Mouse (Mus musculus): ENCODE data around the gene Mcl1. TPM values are rescaled to one million over a fixed set of nuclear protein-coding genes. Genes with fewer than 3 reads are reported as not detected.
"Not testable (repeated sequence)": the region's sequence is repeated elsewhere in the genome, so short reads cannot be mapped to it uniquely, and the experiment has no call there.

Mcl1 gene
- total RNA-seq, 4 experiments from 2014 or later, result 177 to 189 (median 179) TPM

DNA sequence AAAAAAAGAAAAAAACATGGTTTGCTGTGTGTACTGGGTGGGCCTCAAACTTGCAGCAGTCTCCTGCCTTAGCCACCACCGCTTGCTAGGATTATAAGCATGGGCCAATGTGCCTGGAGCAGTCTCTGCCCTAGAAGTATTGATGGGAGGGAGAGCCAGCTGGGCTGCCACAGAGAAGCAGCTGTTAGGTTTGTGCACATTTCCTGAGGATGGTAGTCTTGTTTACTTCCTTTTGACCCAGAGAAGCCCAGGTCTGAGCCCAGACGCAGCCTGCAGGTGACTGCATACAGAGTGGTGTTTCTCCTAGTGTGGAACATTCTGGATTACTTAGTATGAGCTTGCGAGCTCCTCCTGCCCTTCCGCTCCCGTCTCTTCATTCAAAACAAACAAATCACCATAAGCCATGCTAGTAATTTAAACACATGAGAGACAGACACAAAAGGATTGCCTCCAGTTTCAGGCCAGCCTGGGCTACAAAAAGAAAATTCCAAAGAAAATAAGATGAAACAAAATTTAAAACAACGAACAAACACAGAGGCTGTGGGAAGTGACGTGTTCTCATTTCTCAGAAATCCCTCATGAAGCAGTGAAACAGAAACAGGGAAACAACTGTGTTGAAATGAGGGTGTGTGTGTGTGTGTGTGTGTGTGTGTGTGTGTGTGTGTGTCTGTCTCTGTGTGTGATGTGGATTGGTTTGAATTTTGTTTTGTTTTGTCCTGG is 10.2 kb downstream of the Mcl1 start:
- no peak for DNase-seq

DNA sequence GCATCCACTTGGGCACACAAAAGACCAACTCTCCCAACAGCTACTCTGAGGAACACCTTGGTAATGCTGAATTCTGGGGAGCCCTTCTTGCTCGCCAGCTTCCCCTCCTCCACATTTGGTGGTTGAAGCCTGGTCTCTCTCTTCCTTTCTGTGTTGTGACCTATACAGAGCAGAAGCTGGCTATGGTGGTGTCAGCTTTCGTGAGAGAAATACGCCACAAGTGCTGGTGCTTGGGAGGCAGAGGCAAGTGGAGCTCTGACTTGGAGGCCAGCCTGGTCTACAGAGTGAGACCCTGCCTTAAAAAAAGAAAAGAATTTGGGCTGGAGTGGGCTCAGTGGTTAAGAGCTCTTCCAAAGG is 10.7 kb downstream of the Mcl1 start:
- no peak for DNase-seq

DNA sequence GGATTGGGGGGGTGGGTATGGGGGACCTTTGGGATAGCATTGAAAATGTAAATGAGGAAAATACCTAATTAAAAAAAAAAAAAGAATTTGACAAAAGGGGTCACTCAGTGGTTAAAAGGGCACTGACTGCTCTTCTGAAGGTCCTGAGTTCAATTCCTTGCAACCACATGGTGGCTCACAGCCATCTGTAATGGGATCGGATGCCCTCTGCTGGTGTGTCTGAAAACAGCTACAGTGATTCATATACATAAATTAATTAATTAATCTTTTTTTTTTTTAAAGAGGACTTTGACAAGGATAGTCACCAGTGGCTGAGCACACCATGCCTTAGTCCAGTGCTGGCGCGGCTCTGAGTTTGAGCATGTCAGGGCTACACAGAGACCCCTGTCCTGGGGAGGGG is 11.8 kb downstream of the Mcl1 start:
- DNase-seq, result not testable (repeated sequence)

DNA sequence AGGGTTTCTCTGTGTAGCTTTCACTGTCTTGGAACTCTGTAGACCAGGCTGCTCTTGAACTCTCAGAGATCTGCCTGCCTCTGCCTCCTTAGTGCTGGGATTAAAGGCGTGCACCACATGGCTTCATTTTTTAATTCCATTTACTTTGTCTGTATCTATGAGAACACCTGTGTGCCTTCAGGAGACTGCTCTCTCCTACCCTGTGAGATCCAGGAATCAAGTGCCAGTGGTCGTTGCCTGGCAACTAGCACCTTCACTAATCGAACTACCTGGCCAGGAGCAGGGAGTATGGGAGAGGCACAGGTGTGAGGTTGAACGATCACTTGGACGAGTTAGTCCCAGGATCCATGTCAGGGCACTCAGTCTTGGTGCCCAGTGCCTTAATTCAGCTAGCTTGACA is 12.6 kb downstream of the Mcl1 start:
- no peak for DNase-seq

DNA sequence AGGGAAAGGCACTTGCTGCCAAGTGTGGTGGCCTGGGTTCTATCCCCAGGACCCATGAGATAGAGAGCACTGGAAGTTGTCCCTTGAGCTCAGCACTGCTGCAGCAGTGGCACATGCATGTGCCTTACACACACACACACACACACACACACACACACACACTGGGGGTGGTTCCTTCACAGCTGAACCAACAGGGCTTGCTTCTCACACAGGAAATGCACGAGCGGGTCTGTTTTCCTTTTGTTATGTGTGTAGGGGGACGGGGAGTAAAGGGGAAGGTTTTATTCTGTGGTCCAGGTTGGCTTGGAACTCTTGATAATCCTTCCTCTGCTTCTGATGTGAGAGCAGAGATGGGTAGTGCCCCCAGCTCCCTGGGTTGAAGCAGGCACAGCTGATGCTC is 13.9 kb downstream of the Mcl1 start:
- DNase-seq, result no peak

DNA sequence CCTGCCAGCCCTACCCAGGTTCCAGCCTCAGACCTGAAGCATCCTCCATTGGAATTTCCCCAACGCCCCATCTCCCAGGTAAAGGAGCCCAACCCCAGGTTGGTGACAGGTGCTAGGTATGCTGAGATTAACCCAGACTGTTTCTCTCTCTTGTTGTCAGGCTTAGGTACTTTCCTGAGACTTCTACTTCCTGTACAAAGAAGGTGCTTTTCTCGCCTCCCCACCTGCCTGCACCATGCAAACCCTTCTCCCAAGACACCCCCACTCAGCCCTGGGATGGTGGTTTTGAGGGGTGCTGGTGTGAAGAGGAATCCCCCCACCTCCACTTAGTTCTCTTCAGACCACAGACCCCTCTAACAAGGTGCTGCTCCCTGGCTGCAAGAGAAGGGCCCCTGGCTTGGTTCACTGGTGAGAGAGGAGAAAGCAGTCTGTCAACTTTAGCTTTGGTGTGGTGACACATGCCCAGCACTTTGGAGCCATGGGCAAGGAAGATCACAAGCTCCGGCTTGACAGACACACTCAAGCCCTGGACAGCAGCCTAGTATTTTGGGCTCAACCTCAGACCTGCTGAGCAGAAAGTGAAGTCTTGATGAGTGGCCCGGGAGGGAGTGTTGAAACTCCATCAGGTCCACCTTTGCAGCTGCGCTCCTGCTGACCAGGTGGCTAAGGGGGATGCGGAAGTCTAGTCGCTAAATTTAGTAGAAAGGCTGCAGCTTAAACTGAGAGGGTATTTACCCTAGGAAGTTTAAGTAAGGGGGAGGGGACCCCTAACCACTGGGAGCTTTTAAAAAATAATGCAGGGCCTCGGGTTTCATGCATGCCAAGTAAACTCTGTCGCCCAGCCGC is 14.5 kb downstream of the Mcl1 start:
- DNase-seq, result no peak

DNA sequence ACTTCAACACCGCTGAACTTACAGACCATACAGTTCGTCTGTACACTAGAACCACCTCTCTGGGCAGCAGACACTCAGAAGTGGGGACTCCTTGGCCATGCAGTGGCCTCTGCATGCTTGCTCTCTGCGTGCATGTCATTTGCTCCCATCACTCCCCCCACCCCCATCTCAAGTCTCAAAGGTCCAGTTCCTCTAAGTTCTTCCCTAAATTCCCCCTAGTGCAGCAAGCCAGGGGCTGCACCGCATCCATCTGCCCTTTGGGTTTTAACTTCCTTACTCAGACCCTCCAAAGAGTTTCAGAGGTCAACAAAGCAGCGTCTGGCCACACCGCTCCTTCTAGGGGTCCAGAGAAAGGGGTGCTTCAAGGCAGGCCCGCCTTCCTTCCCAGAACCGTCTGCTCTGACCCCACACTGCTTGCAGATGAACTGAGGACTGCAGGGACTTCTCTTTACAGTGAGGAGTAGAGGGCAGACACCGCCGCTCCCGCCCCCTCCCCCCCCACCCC is 15.2 kb downstream of the Mcl1 start:
- DNase-seq, result no peak

DNA sequence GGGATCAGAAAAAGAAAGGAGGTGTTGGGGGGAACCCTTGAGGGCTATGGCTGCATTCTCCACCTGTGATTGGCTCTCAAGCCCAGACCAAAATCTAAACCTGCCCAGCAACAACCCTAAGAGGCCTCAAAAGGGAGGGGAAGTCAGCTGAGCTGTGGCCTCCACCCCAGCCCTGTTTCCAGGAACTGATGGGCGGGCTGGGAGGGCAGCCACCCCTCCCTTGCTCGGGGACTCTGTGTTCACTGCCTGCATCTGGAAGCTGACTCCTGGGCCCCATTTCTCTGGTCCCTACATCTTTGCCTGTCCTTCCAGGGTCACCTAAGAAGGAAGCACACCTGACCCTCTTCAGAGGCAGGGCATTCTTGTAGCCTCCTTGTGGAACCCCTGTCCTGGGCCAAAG is 15.6 kb downstream of the Mcl1 start:
- peak; percentile 86 for DNase-seq

DNA sequence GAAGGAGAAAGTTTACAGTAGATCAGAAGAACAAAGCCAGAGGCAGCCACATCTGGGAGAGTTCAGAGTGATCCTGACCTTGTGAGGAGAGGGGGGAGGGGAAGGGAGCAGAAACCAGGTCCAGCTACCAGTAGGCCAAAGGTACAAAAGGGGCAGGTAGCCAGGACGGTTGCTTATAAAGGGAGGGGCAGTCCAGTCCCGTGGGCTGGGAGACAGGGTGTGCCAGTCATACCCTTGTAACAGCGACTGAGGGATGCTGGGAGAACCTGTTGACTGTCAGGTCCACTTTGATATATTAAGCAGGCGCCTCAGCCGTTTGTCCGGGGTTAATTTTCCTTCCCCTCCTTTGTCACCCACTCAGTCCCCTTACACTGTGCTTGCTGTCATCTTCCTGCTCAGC is 16.2 kb downstream of the Mcl1 start:
- no peak for DNase-seq

DNA sequence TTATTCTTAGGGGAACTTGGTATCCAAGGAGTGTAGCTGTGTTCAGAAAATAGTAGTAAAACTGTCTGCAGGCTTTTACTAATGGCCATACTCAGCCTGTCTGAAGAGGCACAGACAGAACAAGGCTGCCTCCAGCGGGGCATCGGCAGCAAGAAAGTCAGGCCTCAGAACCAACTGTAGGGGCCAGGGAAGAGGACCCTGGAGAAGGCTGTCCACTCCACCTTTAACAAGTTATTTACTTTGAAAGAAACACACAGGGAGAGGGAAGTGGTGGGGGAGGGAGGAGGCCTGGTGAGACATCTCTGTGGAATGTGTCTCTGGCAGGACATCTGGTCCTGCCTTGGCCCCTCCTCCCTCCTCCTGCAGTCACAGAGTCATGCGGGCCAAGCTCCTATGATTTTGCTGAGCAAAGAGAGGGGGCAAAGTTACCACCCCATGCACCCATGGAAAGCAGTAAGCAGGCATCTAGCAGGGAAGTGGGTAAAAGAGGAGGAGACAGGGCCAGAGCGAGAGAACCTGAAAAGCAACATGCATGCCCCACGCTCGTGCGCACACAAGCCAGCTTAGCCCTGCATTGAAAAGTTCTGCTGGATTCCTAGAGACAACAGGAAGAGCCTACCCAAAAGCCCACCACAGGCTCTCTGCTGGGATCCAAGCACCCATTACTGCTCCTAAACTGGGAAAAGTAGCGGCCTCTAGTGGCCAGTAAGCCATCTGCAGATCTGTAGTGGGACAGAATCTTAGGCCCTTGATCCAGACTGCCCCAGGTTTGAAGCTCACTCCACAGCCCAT is 16.9 kb downstream of the Mcl1 start:
- DNase-seq, result peak; percentile 85

DNA sequence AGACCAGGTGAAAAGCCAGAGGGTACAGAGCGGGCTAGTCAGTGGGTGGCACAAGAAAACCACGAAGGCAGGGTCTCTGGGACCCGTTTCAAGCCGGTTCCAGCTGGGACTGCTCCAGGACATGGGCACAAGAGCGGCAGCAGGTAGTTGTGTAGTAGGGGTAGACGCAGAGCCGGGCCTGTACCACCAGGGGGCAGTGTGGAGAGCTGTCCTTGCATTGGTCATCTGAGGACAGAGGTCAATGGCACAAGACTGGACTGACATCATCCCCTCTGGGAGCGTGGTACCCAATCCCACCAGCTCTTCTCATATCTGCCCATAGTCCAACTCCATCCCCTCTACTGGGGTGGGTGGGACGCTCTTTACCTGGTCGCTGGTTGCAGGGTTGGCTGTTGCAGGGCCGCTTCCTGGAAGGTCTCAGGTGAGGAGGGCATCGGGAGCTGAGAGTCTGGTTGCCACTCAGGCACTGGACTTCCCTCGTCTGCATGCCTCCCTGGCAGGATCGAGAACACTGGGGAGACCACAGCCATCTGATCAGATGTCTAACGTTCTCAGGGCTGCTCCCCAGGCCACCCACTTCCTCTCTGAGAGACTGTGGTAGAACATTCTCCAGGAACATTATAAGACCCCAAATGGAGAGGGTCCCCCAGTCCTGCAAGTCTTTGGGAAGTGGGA is 18.3 kb downstream of the Mcl1 start:
- DNase-seq, result peak; percentile 84

DNA sequence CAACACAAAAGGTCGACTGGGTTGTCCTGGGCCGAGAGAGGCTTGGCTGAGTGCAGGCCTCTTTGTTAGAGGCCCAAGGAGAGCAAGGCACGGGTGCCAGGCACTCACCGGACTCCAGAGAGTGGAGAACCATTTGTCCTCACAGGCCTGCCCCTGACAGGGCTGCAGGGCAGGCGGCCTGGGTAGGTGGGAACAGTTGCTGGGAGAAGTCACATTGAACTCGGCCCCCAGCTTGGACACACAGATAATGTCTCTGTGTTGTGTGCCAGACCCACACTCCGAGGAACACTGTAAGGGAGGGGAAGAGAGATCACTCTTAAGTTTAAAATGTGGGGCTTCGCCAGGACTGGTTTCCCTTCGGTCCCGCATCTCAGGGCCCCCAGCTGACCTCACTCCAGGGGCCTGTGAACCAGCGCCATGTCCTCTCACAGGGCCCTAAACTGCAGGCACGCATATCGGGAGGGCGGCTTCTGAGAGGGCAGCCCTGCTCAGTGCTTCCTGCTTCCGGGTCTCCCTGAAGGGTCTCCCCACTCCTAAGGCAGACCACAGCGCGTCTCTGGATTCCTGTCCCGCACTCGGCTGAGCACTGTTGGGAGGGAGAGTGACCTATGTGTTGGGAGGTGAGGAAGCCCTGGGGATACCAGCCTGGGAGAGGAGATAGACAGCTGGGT is 19.0 kb downstream of the Mcl1 start:
- DNase-seq, result no peak

DNA sequence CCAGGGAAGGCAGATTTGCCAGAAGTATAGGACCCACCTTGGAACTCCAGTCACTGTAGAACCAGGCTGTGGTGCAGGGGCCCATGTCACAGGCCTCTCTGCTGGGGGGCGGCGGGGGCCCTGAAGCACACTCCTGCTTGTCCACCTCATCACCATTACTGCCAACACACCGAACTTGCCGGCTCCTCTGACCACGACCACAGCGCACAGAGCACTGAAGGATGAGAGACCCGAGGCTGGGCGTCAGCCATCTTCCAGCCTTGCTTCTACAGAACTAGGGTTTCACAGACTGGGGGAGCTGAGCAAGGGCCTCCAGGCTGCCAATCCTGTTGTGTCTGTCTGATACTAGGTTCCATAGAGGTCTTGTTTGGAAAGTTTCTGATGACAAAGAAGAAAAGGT is 21.0 kb downstream of the Mcl1 start:
- no peak for DNase-seq

DNA sequence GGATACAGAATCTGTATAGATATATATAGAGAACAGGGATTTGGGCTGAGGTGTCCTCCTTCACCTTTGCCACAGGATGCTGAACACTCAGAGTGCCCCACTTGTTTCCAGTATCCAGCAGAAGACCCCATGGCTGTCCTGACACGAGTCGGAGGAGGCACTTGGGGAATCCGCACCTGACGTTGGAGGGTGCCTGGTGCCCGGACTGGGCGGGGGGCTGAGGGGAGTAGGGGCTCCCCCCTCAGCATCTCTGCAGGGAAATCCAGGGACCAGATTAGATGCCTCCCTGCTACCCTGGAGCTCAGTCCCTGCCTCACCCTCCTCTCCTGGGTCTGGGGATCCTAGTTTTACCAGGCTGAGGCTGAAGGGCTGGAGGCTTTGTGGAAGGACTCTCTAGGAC is 22.1 kb downstream of the Mcl1 start:
- DNase-seq, result no peak

DNA sequence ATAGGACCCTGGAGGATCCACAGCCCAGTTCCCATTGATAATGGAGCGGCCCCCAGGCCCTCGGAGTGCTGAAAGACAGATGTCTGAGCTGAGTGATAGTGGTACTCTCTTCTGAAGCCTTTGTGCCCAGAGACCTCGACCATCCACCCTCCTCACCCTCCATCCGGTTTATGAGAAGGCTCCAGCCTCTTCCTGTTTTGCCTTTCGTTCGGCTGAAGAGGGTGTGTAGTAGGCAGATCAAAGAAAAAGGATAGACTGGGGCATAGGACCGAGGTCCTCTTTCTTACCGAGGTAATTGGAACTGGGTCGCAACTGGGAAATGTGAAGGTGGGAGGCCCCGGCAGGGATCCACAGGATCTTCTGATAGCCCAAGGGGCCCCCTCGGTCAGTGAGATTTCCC is 22.8 kb downstream of the Mcl1 start:
- no peak for DNase-seq

DNA sequence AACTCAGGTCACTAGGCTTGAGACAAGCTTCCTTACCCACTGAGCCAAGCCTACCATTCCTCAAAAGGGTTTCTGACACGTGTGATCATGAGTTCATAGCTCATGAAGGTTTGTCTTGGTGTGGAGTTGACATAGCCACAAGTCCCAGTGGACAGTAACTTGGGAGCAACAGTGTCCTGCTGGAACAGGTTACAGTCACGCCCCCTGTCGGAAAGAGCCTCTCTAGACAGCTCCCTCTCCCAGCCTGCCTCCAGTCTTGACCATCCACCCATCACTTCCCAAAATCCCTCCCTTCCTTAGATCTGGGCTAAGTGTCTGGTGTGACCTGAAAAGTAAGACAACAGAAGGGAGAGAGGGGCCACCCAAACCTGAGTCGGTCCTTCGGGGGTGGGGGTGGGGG is 24.3 kb downstream of the Mcl1 start:
- no peak for DNase-seq

DNA sequence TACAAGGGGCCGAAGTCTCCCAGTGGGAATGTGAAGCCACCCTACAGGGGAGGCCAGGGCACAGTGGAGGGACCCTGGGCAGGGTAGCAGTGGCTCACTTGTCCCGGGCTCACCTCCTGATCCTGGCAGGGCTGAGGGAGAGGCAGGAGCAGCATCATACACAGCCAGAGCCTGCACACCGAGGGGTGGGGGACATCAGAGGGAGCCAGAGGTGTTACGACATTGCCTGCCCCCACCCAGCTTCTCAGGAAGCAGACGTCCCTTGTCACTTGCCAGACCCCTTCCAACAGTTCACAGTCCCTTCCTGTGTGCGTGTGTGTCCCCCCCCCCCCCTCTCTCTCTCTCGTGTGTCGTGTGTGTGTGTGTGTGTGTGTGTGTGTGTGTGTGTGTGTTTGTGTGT is 26.3 kb downstream of the Mcl1 start:
- DNase-seq, result no peak

DNA sequence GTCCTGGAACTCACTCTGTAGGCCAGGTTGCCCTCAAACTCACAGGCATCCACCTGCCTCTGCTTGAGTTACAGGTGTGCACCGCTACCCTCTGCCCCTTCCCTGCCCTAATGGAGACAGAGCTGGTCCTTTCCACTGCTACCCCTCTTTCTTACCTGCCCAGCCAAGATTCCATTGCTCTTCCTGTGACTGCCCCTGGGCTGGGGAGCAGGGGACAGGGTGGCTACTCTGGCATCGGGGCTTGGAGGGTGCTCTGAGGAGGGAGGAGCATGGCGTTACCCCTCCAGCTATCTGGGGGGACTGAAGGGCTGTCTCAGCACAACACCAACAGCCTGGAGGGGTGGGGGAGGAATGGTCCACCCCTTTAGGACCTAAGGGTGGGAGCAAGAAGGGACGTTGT is 26.7 kb downstream of the Mcl1 start:
- DNase-seq, result no peak

DNA sequence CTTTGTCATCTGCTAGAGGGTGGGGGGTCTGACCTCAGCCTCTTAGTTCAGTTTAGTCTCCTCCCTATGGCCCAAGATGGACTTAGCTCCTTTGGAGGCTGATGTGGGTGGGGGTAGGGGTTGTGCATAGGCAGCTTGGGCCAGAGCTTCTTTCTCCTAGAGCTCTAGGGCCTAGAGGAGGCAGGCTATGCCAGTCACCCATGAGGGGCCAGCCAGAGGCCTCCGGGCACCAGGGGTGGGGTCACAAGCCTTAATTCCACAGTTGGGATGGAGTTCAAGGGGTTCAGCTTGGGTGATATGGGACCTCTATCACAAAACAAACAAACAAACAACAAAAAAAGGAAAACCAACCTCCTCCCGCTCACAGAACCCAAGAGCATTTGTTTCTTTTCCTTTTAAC is 27.1 kb downstream of the Mcl1 start:
- DNase-seq, result no peak

DNA sequence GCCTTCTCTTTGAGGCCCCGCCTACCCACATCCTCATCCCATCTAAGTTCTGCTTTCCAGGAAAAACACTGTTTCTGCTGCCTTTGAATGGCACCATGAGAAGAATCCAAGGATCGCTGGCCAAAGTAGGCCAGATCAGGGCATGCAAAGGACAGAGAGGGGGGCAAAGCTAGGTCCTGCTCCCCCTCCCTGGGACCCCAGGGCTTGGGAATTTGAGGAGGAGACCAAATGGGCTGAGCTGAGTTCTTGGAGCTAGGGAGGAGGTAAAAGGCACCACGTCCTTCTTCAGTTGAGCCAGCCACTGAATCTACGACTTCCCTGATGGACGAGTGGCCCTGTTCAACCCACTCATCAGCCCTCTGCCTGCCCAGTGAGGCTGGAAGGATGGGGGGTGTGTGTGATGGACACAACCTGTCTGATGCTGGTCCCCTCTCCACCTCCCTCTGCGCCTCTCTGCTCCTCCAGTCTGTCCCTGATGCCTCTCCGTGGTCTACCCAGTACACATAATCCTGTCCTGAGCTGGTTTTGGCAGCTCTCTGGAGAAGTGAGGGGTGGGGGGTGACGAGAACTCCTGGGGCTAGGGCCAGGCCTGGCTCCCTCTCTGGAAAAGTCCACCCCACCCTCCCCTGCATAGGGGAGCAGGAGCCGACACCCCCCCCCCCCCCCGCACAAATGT is 28.0 kb downstream of the Mcl1 start:
- no peak for DNase-seq

DNA sequence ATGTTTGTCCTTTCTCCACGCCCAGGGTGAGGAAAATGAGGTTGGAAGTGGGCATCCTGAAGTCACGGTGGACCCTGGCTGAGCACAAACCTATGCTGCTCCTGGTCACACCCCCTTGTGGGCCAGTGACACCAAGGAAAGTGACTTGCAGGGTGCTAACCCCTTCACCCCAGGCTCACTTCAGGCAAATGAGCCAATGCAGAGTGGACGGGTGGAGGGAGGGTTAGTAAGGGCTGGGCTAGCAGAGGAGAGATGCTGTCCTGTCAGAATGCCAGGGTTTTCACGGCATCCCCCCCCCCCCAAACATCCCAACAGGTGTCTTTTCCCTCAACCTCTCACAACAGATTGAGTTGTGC is 28.6 kb downstream of the Mcl1 start:
- no peak for DNase-seq

Measured in adrenal gland, adult 8-10 months (tissue).